Mouse (Mus musculus) R1 (cell line): ENCODE results near the gene Emd.

ENCODE experiments used
- DNase-seq: peaks from one replicate; pipeline ENCODE4 v3.0.0-alpha.2; 2018; ENCODE audit warnings: low read depth, low spot score

Gene Emd

DNA sequence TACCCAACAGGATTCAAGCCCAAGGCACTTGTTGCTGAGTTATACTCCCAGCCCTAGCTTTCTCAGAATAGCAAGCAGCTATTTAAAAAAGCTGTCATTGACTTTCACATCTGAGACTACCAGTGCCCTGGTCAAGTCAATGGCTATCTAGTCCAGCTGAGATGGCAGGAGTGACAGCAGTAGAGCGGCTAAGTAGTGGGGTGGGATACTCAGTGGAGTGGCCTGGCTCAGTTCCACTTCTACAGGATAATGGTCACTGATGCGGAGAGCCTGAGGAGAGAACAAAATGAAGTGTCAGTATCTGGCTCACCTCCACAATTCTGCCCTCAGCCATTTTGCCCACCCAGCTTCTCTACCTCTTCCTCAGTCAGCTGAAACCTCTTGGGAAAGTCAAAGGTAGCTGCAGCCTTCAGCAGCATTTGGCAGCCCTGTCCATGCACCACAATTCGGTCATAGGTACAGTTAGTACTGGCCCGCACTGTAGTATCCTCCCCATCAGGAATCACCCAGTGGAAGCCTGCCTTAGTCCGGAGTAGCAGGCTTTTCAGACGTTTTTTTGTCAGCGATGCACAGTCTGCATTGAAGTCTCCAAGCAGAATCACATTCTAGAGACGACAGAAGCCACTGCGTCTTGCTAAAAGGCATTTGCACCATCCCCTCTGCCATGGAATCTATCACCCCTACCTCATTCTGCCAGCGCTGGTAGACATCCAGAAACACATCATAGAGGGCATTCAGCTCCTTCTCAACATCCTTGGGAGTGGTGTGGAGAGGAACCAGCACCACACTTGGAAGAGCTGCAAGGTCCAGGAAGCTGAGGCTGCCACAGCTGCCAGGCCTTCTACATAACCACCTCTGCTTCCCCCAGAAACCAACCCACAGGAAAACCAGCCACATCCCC, 19.2 kb downstream of the Emd start:
- peak; percentile 46 for DNase-seq

DNA sequence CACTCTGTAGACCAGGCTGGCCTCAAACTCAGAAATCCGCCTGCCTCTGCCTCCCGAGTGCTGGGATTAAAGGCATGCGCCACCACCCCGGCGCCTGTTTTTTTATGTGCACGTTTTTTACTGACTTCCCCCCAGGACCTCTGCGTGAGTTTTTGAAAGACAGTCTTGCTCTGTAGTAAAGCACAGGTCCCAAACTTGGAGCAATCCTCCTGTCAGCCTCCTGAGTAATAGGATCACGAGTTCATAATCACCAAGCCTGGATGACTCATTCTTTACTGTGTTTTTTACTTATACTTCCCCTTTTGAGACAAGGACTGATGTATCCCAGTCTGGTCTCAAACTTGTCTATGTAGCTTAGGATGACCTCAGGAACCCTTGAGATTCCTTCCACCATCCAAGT, 23.4 kb downstream of the Emd start:
- no peak for DNase-seq

DNA sequence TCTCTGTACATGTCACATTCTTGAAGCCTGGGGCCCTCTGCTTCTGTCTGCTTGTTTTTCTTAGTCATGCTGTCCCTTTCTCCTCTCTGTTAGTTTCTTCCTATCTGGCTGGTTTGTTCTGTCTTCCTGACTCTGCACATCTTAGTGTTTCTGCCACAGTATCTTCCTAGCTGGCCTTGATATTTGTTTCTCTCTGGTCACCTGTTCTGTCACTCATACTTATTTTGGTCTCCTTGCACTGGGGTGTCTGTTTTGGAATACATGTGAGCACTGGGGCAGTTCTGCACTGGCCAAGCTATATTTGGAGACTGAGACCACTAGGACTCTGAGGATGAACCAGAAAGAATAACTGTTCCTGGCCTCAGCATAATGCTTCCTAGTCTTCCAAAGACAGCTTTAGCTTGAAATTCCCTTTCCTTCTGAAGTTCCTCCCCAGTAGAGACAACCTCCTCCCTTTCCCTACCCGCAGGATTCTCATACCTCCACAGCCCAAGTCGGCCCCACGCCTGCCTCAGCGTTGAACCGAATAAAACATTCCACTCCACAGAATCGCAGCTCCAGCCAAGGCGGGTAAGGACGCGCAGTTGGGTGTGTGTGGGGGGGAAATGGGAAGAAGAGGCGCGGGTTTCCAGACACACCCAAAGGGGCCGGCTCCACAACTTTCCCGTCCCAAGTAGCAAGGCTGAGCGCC, 26.7 kb downstream of the Emd start:
- no peak for DNase-seq

DNA sequence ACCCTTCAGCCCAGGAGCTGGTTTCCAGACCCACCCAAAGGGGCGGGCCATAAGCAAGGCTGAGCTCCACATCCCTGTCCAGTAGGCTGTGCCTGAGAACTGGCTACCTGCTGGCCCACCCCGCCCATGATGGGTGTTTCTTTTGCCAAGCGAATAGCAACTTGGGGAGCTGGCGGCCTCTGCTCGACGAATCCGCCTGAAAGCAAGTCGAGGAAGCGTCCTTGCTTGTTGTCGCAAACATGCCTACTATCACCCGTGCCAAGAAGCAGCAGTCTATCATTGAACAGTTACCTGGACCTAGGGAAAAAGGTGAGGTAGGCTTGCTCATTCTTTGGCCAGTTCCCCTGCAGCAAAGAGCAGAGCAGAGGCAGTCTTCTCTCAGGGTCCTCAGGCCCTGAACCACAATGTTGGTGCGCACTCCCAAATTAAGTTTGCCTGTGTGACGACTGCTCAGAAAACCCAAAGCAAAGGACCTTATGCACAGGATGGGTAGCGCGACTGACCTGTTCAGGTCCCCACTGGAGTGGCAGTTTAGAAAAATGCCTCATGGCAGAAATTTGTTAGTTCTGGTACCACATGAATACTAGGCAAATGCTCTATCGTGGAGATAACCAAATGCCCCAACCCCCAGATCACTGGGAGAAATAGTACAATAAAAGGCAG, 27.4 kb downstream of the Emd start, which contains the start of the genes Taz and Dnase1l1:
Gene Taz (plus strand): TSS at position 181 of the 663 bp plus-strand sequence.
Gene Dnase1l1 (minus strand): TSS at position 606 of the 663 bp plus-strand sequence.
- DNase-seq, result peak; percentile 94

DNA sequence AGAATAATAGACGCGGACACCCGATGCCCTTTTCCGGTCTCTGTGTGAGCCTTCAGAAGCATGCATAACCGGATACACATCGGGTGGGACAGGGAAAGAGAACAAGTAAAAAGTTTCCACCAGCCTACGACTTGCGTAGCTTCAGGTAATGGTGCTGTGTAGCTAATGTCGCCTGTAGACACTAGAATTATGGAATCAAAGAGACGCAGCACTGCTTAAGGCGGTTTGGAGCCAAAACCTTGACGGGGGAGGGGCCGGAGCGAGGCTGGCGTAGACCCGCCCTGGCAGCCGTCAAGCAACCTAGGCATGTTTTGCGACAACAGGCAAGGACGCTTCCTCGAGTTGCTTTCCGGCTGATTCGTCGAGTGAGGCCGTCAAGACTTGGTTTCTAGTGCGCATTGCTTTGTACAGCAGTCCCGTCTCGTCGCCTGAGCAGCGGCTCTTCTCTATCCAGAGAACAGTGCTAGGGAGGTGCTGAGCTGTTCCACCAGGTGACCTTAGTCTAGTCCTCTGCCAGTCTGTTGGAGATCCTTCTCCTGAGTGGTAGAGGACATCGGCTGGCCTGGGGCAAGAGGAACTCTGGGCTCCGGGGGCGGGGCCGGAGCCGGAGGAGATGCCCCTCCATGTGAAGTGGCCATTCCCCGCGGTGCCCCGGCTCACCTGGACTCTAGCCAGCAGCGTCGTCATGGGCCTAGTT, 28.1 kb downstream of the Emd start:
- peak; percentile 92 for DNase-seq

DNA sequence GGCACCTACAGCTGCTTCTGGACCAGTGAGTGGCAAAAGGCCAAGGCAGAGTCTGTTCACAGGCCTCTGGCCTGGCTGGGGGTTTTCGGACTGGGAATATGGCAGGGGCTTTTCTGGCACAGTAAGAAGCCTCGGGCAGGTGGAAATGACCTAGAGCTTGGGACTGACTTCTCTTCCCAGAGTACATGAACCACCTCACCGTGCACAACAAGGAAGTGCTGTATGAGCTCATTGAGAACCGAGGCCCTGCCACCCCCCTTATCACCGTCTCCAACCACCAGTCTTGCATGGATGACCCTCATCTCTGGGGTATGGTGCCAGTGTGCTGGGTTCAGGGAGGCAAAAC, 28.6 kb downstream of the Emd start:
- no peak for DNase-seq

DNA sequence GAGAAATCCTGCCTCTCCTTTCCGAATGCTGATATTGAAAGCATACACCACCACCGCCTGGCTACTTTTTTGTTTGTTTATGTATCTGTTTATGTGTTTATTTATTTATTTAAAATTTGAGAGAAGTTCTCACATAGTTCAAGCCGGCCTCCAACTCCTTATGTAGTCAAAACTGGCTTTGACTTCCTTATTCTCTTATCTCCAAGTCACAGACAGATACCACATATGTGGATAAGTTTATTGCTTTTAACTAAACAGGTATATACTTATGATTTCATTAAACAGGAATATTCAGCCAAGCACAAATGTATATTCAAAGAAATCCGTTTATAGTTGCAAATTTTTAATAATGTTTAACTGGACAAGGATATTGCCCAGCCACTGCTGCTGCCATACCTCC, 38.9 kb downstream of the Emd start:
- DNase-seq, result no peak

DNA sequence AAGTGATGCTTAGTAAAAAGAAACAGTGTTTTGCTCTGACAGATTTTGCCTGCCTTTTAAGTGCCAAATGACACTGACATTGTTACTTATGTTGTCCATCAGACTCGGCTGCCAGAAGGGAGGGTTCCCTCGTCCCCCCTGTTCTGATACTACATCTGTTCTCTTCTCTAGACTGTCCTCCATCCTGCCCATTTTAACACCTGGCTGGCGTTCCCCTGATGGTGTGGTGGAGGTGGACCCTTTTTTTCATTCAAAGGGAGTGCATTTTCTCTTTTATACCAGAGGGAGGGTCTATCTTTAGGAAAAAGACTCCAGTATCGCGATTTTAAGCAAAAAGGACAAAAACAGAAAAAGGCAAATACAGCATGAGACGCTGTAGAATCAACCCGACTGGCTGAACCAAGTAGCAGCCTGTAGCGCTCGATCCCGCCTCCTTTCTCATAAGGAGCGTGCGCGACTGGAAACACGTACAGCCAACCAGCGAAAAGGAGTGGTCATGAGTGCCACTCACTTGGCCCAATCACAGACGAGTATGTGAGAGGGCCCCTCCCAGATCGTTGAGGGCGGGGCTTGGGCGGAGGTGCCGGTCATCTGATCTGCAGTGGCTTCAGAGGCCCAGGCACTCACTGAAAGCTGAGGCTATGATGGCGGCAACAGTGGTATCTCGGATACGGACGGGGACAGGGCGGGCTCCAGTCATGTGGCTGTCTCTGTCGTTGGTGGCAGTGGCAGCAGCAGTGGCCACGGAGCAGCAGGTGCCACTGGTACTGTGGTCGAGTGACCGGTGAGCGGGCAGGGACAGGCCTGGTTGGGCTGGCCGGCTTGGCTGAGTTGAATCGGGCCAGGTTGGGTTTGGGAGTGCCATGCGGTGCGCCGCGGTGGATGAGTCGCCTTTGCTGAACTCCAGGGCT, 42.3 kb downstream of the Emd start, which contains the start of gene Atp6ap1:
Gene Atp6ap1 (plus strand): TSS at position 560 of the 911 bp plus-strand sequence.
- peak; percentile 96 for DNase-seq

DNA sequence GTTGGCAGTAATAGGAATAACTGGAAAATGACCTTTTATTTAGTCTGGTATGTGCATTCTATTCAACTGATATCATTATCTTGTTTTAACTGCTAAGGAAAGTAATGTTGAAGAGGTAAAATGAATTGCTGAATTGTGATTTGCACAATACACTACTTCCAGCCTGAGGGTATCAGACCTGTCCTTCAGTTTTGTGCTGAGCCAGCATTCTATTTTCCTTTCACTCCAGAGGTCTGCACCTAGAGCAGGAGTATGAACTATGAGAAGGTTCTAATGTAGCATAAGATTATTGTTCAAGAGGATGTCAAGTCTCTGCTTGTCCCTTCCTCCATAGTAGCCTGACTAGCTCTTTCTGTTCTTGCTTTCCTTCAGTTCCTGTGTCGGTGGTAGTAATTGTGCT, 43.9 kb downstream of the Emd start:
- DNase-seq, result no peak

DNA sequence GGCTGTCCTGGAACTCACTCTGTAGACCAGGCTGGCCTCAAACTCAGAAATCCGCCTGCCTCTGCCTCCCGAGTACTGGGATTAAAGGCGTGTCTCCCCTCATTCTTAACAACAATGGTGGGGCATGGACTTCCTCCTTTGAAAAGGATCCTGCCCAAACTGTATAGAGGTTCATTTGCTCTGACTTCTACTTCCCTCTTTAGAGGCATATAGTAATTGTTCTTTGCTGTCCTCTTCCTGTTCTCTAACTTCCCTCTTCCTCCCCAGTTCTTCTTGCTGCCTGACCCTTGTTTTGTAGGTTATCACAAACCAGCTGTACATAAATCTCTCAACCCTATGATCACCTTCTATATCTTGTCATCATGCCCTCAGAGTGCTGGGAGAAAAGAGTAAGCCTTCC, 45.2 kb downstream of the Emd start:
- no peak for DNase-seq

DNA sequence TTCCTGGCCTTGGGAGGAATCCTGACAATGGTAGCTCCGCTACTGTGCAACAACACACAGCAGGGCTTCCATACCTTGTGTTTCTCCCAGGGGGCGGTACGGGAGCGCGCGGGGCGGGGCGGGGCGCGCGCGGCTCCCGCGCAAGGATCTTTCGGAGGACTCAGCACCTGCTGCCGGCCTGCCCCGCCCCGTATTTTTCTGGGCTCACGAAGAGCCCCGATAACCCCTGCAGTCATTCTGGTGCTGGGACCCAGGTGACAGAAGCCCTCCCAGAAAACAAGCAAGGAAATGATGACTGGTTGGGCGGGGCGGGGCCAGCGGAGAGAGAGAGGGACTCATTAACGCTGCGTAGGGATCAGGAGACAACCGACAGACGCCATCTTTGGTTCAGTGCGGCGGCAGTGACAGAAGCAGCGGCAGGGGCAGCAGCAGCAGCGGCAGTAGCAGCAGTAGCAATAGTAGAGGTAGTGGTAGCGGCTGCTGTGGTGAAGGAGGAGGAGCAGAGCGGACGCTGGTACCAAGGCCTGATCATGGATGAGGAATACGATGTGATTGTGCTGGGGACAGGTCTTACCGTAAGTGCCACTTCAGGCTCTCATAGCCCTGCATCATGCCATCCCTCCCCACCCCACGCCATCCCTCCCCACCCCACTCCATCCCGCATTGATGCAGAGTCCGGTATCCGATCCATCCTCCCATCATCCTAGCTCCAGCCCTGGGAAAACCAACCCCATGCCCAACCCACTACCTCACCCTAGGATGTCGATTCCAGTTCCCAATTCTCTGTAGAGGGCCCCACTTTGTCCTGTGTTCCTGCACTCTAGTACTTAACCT, 50.6 kb downstream of the Emd start, which contains the start of gene Gdi1:
Gene Gdi1 (plus strand): TSS at position 132 of the 834 bp plus-strand sequence.
- peak; percentile 93 for DNase-seq
